Mouse (Mus musculus) forebrain, postnatal 0 days (tissue): ENCODE data around the gene Car8. TPM values are rescaled to one million over a fixed set of nuclear protein-coding genes. Genes with fewer than 3 reads are reported as not detected.
A peak's percentile ranks its signal among the peaks of the same experiment; 100 is the strongest.
"Not testable (repeated sequence)": the region's sequence is repeated elsewhere in the genome, so short reads cannot be mapped to it uniquely, and the experiment has no call there.

Experiments
- ATAC-seq: fragments of 200-750 bp; cut with Nextera tagmentation; 2 replicates; pipeline ENCODE4 v1.8.0; 2017; ENCODE audit warnings: mild to moderate bottlenecking, moderate library complexity
- DNase-seq: peaks from one replicate; pipeline ENCODE4 v3.0.0-alpha.2; 2015
- H3K27ac ChIP-seq: fragments of 300-500 bp; sonication (generic); 2 replicates; pipeline ENCODE4 v1.5.1; 2014; ENCODE audit warnings: low read depth, mild to moderate bottlenecking, antibody characterized with exemption, low read length, moderate library complexity, mixed read lengths
- H3K27me3 ChIP-seq: fragments of 300-500 bp; sonication (generic); 2 replicates; pipeline ENCODE4 v1.6.1; 2014; ENCODE audit warnings: mild to moderate bottlenecking, low read length, mixed read lengths; ENCODE audit not compliant: insufficient read depth
- H3K36me3 ChIP-seq: fragments of 300-500 bp; sonication (generic); 2 replicates; pipeline ENCODE4 v1.6.1; 2014; ENCODE audit warnings: mild to moderate bottlenecking, moderate library complexity; ENCODE audit not compliant: insufficient read depth
- H3K4me1 ChIP-seq: fragments of 300-500 bp; sonication (generic); 2 replicates; pipeline ENCODE4 v1.6.1; 2014; ENCODE audit warnings: antibody characterized with exemption; ENCODE audit not compliant: insufficient read depth
- H3K4me2 ChIP-seq: fragments of 300-500 bp; sonication (generic); 2 replicates; pipeline ENCODE4 v1.6.1; 2014; ENCODE audit warnings: low read depth, mild to moderate bottlenecking, moderate library complexity
- H3K4me3 ChIP-seq: fragments of 300-500 bp; sonication (generic); 2 replicates; pipeline ENCODE4 v1.5.1; 2014; ENCODE audit warnings: low read depth, low read length, mixed read lengths
- H3K9ac ChIP-seq: fragments of 300-500 bp; sonication (generic); 2 replicates; pipeline ENCODE4 v1.6.1; 2014; ENCODE audit warnings: mild to moderate bottlenecking
- H3K9me3 ChIP-seq: fragments of 300-500 bp; sonication (generic); 2 replicates; pipeline ENCODE4 v1.6.1; 2016; ENCODE audit warnings: low read length
- CTCF ChIP-seq: sonication (generic); IDR thresholded peaks from 2 replicates; pipeline ENCODE4 v1.5.1; 2016; ENCODE audit warnings: antibody characterized with exemption, control low read depth, low read depth
- WGBS: fragments of 180-500 bp; shearing (Covaris S2); extraction: QIAGEN DNeasy Blood & Tissue Kit; methylation state at CpG from one replicate; pipeline ENCODE4 v1.1.7; 2014; 5-methylcytosine and 5-hydroxymethylcytosine counted together
- polyA plus RNA-seq: library from polyadenylated mRNA; unstranded; fragments of >200 nt; fragmentation: Nextera tagmentation; extraction: Ambion mirVana; gene quantifications from 2 replicates; pipeline ENCODE4 v1.2.1, GENCODE M21; 2015
- total RNA-seq: library from RNA; depleted of rRNA; stranded (reverse); fragments of >200 nt; gene quantifications from 2 replicates; pipeline ENCODE4 v1.2.3, GENCODE M21; 2014

Gene Car8
- total and polyA plus RNA-seq, 2 experiments from 2014 or later: 11.1 to 12.9 TPM

DNA sequence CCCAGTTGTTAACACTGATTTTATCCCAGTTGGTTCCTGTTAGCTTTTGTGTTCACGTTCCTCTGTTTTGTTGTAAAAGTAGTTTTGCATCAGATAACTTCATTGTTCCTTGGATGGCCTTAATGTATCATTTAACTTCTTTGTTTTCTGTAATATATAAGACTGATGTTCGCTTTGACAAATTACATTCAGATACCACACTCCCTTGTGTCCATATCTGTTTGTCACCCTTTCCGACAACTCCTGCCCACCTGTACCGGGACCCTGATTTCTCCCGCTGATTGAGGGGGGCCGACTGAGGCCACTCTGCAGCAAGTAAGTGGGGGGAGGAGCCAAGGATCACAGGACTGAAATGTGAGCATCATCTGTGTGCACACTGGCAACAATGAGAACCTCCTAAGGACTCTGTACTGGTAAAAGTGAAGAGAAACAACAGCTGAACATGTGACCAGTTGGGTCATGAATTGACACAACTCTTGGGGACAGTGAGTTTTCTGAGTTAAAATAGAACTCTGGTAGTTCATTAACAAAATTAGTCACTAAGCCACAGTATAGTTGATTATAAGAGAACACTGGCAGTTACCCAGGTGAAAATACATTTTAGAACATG lies 84.1 kb downstream of the Car8 start:
- no peaks in the 10 kb centered on the region for H3K36me3 ChIP-seq
- DNase-seq: no peak
- no peak for ATAC-seq
- no peak for TF ChIP-seq CTCF
- no peaks in the 10 kb centered on the region for H3K9me3 ChIP-seq
- WGBS: 80% methylated on average over 6 of the region's 6 CpGs
- no peak overlapping the region for H3K27ac ChIP-seq
- H3K9ac ChIP-seq: no peak overlapping the region
- no peaks in the 10 kb centered on the region for H3K27me3 ChIP-seq
- H3K4me1 ChIP-seq: no peaks in the 10 kb centered on the region
- no peak overlapping the region for H3K4me3 ChIP-seq
- no peak overlapping the region for H3K4me2 ChIP-seq

GRCm38 (mm10) chr4:8153926-8154325 lies 84.9 kb downstream of the Car8 start:
- H3K27me3 ChIP-seq, H3K4me2 ChIP-seq, H3K27ac ChIP-seq, DNase-seq, H3K36me3 ChIP-seq, H3K9ac ChIP-seq, H3K4me1 ChIP-seq, H3K4me3 ChIP-seq, ATAC-seq, H3K9me3 ChIP-seq: not testable (repeated sequence)
- WGBS: 87% methylated on average over 5 of the region's 5 CpGs

- 87% methylated on average over 2 of the region's 2 CpGs for whole genome bisulfite sequencing
- H3K4me3 ChIP-seq: no peak overlapping the region
- ATAC-seq (no peak), DNase-seq (no peak)
- no peaks in the 10 kb centered on the region for H3K9me3 ChIP-seq
- no peak overlapping the region for H3K9ac ChIP-seq
- no peaks in the 10 kb centered on the region for H3K4me1 ChIP-seq
- no peaks in the 10 kb centered on the region for H3K36me3 ChIP-seq
- TF ChIP-seq CTCF: no peak
- H3K4me2 ChIP-seq: no peak overlapping the region
- H3K27ac ChIP-seq: no peak overlapping the region
- no peaks in the 10 kb centered on the region for H3K27me3 ChIP-seq
Measured at GRCm38 (mm10) chr4:8137403-8137802, 101.4 kb downstream of the Car8 start.

- no peaks in the 10 kb centered on the region for H3K27me3 ChIP-seq
- WGBS: 90% methylated on average over 2 of the region's 2 CpGs
- H3K36me3 ChIP-seq: no peaks in the 10 kb centered on the region
- H3K27ac ChIP-seq: no peak overlapping the region
- no peak overlapping the region for H3K4me3 ChIP-seq
- H3K9ac ChIP-seq: no peak overlapping the region
- no peaks in the 10 kb centered on the region for H3K4me1 ChIP-seq
- TF ChIP-seq CTCF: no peak
- no peak for DNase-seq
- no peak overlapping the region for H3K4me2 ChIP-seq
- H3K9me3 ChIP-seq: no peaks in the 10 kb centered on the region
- no peak for ATAC-seq
Measured at GRCm38 (mm10) chr4:8132024-8132423, 106.8 kb downstream of the Car8 start.

DNA sequence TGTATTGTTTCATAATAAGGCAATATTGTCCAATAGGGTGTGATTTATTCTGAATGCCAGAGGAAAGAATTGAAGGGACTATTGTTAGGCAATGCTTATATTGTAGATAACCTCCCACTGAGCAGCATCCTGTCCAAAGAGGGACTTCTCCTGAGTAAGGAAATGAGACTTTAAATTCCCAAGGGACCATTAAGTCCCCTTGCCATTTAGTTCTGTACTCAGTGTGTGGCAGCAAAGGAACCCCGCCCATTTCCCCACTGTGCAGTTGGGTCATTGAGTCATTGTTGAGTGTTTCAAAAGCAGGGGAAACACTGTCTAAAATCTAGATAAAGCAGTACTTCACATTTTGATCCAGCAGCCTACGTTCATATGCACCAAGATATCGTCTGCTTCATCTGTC lies 125.3 kb downstream of the Car8 start:
- H3K4me1 ChIP-seq: no peaks in the 10 kb centered on the region
- H3K4me2 ChIP-seq: no peak overlapping the region
- TF ChIP-seq CTCF: no peak
- DNase-seq (no peak), ATAC-seq (no peak)
- no peaks in the 10 kb centered on the region for H3K27me3 ChIP-seq
- WGBS: 70% methylated on average over 3 of the region's 3 CpGs
- no peak overlapping the region for H3K9ac ChIP-seq
- H3K27ac ChIP-seq: no peak overlapping the region
- no peaks in the 10 kb centered on the region for H3K36me3 ChIP-seq
- no peaks in the 10 kb centered on the region for H3K9me3 ChIP-seq
- no peak overlapping the region for H3K4me3 ChIP-seq

DNA sequence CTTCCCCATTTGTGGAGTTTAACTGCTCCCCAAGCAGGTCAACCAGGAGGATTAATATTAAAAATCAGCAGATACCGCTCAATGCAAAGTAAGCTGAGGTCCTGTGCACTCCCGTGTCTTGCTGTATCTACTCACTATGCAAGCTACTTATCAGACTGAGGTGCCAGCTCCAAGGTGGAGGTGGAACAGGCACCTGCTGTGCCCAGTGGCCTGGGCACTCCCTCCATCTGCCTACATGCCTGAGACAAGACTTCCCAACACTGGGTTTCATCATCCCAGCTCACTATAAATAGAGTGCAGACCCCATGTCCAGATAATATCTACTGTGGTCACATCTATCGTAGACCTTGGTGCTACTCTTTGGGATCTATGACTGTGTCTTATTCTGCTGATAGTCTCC lies 127.0 kb downstream of the Car8 start:
- Histone ChIP-seq H3K36me3 (no peaks in the 10 kb centered on the region), H3K4me2 (no peak overlapping the region), H3K9me3 (no peaks in the 10 kb centered on the region), H3K9ac (no peak overlapping the region), H3K27ac (no peak overlapping the region), H3K27me3 (no peaks in the 10 kb centered on the region), H3K4me1 (no peaks in the 10 kb centered on the region), H3K4me3 (no peak overlapping the region)
- no peak for DNase-seq
- 97% methylated on average over 3 of the region's 3 CpGs for WGBS
- TF ChIP-seq CTCF: no peak
- ATAC-seq: no peak

- H3K9me3 ChIP-seq: no peaks in the 10 kb centered on the region
- H3K4me3 ChIP-seq: peak overlapping the region; percentile 16; the same call in 1 of the 2 replicates
- 15% methylated on average over 16 of the region's 16 CpGs for WGBS
- H3K4me2 ChIP-seq: peak overlapping the region; percentile 44
- H3K9ac ChIP-seq: peak overlapping the region; percentile 28
- no peaks in the 10 kb centered on the region for H3K36me3 ChIP-seq
- DNase-seq (peak; percentile 41), ATAC-seq (peak; percentile 53)
- no peaks in the 10 kb centered on the region for H3K27me3 ChIP-seq
- no peak overlapping the region for H3K27ac ChIP-seq
- no peak for TF ChIP-seq CTCF
- H3K4me1 ChIP-seq: no peaks in the 10 kb centered on the region
Measured at GRCm38 (mm10) chr4:8109906-8110567, 128.8 kb downstream of the Car8 start.
